Mouse (Mus musculus) retina, embryonic 14.5 days (tissue): ENCODE results near the gene Bicdl2.
A peak's percentile ranks its signal among the peaks of the same experiment; 100 is the strongest.

Source experiments
- DNase-seq: peaks from one replicate; pipeline ENCODE4 v3.0.0-alpha.2; 2015; ENCODE audit warnings: low spot score

Gene Bicdl2

GRCm38 (mm10) chr17:23674271-23674952 lies 14.1 kb downstream of the Bicdl2 start:
- no peak for DNase-seq

DNA sequence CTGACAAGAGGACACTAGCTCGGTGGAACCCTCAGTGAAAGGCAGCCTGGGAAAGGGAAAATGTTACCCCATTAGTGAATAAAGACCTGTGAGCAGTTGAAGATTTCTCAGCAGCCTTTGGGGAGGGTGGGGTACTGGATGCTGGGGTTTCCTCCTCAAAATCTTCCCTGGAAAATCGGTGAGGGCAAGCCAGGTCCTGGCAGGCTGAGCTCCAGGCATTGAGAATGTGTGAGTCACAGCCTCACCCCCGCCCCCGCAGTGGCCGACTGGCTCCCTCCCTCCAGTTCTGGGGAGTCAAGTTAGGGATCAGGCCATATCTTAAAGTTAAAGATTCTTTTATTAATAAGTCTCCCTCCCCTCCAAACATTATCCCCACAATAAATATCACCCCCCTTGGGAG lies 14.8 kb downstream of the Bicdl2 start:
- DNase-seq: no peak

DNA sequence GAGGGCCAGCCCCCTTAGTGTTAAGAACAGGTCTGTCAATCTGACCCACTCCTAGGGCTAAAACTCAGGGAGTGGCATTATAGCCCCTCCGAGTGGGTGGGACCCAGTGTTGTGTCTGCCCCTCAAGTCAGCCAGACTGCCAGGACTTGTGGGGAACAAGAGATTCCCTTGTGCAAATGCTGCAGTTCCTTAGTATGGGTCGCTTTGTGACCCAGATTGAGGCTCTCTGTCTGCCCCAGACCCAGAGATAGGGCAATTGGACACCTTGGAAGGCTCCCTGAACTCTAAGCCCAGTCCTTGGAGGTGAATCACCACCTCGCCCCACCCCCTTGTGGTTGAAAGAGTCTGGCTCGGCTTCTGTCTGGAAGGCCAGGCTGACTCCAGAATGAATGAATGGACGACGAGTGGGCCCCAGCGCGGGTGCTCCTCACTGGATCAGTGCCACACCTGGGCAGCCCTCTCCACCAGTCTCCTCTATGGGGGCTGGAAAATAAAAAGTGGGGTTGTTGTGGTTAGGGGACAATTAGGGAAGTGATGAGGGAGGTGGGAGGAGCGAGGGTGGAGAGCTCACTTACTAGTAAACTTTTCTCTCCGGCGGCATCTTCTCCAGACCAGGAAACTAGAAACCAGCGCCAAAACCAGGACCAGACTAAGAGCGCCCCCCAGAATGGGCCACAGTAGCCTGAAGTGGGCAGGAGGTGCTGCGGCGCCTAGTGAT lies 15.4 kb downstream of the Bicdl2 start:
- DNase-seq: no peak

- peak; percentile 28 for DNase-seq
These were observed 16.2 kb downstream of the Bicdl2 start for GRCm38 (mm10) chr17:23676473-23677031.

- peak; percentile 82 for DNase-seq
These were observed 17.0 kb downstream of the Bicdl2 start, which contains the start of gene Tnfrsf12a for GRCm38 (mm10) chr17:23677236-23677679. Gene Tnfrsf12a (minus strand): TSS chr17:23677468.

GRCm38 (mm10) chr17:23679127-23679835 lies 19.0 kb downstream of the Bicdl2 start, which contains the start of gene Cldn6:
Gene Cldn6 (plus strand): TSS chr17:23679249.
- DNase-seq: no peak

DNA sequence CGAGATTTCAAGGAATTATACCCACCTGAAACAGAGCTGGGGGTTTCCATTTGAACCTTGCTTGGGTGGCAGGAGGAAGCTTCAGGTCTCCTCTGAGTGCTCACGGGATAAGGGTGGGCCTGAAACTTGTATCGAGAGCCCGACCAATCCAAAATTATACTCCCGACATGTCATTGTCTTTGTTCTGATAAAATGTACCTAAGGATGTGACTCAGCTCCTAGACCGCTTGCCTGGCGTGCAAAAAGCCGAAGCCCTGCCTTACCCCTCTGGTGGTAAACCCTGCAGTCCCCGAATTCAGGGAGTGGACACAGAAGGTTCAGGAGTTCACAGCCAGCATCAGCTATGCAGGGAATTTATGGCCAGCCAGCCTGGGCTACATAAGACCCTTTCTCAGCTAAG lies 20.0 kb downstream of the Bicdl2 start:
- no peak for DNase-seq

GRCm38 (mm10) chr17:23681086-23681485 lies 20.8 kb downstream of the Bicdl2 start:
- DNase-seq: no peak

DNA sequence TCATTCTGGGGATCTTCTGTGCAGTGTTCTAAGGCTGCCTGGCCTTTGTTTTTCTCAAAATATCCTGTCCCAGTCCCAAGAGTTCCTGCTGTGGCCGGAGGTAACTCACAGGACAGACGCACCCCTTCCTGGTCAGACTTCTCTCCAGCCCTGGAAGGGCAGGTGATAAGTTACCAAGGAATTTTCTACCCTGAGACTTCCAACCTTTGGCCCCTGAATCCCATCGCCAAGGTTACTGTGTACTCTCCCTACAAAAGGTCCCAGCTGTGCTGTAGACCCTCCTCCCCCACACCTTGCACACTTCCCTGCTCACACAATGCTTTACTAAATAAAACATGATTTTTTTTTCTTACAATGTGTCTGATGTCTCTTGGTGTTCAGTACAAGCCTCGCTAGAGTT lies 21.8 kb downstream of the Bicdl2 start:
- no peak for DNase-seq

DNA sequence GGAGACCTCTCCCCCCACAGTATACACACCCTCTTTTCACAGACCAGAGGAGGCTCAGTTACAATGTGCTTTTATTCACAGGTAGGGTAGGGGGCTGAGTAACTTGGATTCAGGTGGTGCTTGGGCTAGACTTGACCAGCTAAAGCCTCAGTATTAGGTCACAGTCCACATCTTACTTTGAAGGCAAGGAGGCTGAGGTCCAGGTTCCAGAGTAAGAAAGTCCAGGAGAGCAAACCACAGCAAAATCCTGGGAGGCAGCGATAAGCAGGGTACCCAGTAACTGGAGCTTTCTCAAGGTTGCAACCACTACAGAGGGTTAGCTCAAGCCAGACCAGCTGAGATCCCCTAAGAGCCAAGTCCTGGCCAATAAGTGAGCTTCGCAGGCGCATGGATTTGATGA lies 22.2 kb downstream of the Bicdl2 start:
- DNase-seq: no peak

- no peak for DNase-seq
These were observed 22.9 kb downstream of the Bicdl2 start for GRCm38 (mm10) chr17:23683226-23683625.

DNA sequence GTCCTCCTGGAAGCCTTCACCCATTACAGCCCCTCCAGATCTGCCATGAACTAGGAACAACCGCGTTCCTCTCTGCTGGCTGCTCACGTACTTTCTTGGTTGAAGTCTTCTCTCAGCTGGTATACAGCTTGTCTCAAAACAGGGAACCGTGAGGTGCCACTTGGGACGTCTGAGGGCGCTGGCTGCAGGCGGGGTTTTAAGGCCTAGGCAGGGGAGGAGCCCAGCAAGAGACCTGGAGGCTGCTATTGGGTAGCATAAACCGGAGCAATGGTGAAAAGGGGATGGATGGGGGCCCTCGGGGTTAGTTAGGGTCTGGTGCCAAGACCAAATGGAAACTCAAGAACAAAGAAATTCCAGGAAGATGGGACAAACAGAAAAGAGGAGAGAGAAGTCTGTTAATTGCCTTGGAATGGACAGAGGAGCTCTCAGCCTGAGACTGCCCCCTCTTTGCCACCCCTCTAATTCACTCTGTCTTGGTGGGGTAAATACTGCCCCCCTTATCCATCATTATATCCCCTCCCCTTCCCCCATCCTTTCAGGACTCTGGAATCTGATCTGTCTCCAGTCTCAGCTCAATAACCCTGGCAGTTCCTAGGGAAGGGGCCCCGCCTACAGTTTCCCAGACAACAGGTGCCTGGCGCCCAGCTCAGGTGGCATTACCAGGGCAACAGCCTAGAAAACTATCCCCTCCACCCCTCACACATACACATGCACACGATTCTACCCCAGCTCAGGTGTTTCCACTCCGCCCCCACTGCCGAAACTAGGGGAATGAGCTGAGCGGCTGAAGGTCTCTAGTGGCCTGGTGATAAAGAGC lies 23.8 kb downstream of the Bicdl2 start, which contains the start of gene Cldn9:
Gene Cldn9 (minus strand): TSS at position 171 of the 817 bp plus-strand sequence.
- DNase-seq: no peak

DNA sequence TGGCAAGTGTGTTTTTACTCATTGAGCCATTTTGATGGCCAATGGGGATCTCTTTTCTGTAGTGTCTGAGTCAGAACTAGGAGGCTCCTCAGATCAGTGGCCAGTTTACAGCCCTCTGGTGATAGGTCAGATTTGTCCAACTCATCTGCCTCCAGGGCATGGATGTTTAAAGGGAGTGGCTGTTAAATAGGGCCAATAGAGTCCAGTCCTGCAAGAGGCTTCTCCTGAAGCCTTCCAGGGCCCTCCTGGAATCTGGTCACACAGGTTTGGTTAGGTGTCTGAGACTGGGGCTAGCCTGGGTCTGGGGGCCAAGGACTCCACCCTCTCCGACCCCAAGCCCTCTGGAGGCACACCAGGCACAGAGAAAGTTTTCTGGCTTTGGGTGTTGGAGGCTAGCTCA lies 34.2 kb downstream of the Bicdl2 start:
- DNase-seq: no peak

- no peak for DNase-seq
These were observed 35.5 kb downstream of the Bicdl2 start for GRCm38 (mm10) chr17:23695801-23696200.

- peak; percentile 24 for DNase-seq
These were observed 39.1 kb downstream of the Bicdl2 start for GRCm38 (mm10) chr17:23699131-23700077.

GRCm38 (mm10) chr17:23700079-23700478 lies 39.8 kb downstream of the Bicdl2 start:
- DNase-seq: peak; percentile 90

DNA sequence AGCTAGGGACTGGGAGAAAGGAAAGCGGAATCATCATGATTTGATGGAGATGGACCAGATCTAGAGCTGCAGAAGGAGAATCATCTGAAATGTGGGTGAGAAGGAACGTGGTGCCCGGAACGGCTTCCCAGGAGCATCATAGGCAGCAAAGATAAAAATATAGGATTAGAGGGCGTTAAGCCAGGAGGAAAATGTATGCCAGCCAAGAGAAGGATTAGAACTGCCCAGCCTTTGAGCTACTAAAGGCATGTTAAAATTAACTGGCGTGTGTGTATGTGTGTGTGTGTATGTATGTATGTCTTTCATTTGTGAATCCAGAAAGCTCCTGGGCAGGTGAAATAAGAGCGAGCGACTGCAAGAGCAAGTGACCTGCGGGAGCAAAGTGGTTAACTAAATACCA lies 43.0 kb downstream of the Bicdl2 start:
- DNase-seq: no peak

DNA sequence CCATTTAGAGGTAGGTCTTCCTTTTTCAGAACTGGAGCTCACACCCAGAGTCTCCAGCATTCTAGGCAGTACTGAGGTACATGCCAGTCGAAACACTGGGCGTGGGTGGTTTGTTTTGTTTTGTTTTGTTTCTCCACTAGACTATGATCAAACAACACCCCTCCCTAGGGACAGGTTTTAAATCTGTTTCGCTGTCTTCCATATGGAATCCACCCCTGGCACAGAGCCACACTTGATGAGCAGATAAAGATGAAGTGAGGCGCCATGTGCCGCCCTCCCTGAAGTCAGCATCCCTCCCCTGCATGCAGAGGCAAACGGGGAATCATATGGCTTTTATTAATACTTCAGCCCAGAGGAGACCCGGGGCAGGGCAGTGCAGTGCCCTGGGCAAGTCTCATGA lies 44.4 kb downstream of the Bicdl2 start:
- DNase-seq: no peak

- no peak for DNase-seq
These were observed 45.3 kb downstream of the Bicdl2 start for GRCm38 (mm10) chr17:23705525-23706104.

DNA sequence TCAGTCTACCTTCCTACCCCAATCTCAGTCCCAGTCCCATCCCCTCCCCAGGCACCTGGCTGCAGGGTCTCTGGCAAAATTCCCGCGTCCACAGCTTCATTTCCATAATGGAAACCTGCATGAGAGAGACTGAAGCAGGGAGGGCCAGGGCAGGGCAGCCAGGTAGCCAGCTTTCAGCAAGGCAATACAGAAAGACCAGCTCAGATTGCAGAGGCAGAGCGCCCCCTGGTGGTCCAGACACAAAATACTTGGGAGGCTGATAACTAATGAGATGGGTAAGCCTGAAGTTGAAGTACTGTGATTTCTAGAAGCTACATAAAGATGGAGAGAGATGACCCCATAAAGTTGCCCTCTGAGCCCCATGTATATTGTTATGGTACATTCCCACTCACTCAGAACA lies 45.9 kb downstream of the Bicdl2 start:
- peak; percentile 90 for DNase-seq
